Mouse (Mus musculus) stomach, embryonic 14.5 days (tissue): ENCODE data around the gene Ccnk. TPM values are rescaled to one million over a fixed set of nuclear protein-coding genes. Genes with fewer than 3 reads are reported as not detected.
A peak's percentile ranks its signal among the peaks of the same experiment; 100 is the strongest.

ENCODE experiments used
- ATAC-seq: fragments of 200-750 bp; cut with Nextera tagmentation; 2 replicates; pipeline ENCODE4 v1.8.0; 2017; ENCODE audit warnings: low read depth, moderate TSS enrichment; ENCODE audit not compliant: insufficient number of reproducible peaks, insufficient read depth, low FRiP score
- H3K27ac ChIP-seq: fragments of 300-500 bp; sonication (generic); 2 replicates; pipeline ENCODE4 v1.5.1; 2014; ENCODE audit warnings: mild to moderate bottlenecking, low read length, moderate library complexity, mixed read lengths
- H3K27me3 ChIP-seq: fragments of 300-500 bp; sonication (generic); 2 replicates; pipeline ENCODE4 v1.6.1; 2014; ENCODE audit warnings: low read length, control low read depth, mixed read lengths; ENCODE audit not compliant: control insufficient read depth, insufficient read depth
- H3K36me3 ChIP-seq: fragments of 300-500 bp; sonication (generic); 2 replicates; pipeline ENCODE4 v1.6.1; 2014; ENCODE audit warnings: mild to moderate bottlenecking, control low read depth, low read length, moderate library complexity, mixed read lengths; ENCODE audit not compliant: control insufficient read depth, insufficient read depth
- H3K4me1 ChIP-seq: fragments of 300-500 bp; sonication (generic); 2 replicates; pipeline ENCODE4 v1.6.1; 2014; ENCODE audit warnings: low read length, control low read depth, mixed read lengths; ENCODE audit not compliant: control insufficient read depth, insufficient read depth
- H3K4me2 ChIP-seq: fragments of 300-500 bp; sonication (generic); replicated peaks from 2 replicates; pipeline ENCODE4 v1.6.1; 2014; ENCODE audit warnings: low read depth, low read length, control low read depth
- H3K4me3 ChIP-seq: fragments of 300-500 bp; sonication (generic); 2 replicates; pipeline ENCODE4 v1.5.1; 2014; ENCODE audit warnings: low read depth, low read length, control low read depth
- H3K9ac ChIP-seq: fragments of 300-500 bp; sonication (generic); replicated peaks from 2 replicates; pipeline ENCODE4 v1.6.1; 2014; ENCODE audit warnings: low read depth, mild to moderate bottlenecking, control low read depth, low read length, moderate library complexity, mixed read lengths
- H3K9me3 ChIP-seq: fragments of 300-500 bp; sonication (generic); 2 replicates; pipeline ENCODE4 v1.6.1; 2016; ENCODE audit warnings: low read depth, low read length, control low read depth; ENCODE audit not compliant: control insufficient read depth
- WGBS: fragments of 180-500 bp; shearing (Covaris S2); extraction: QIAGEN DNeasy Blood & Tissue Kit; methylation state at CpG from one replicate; pipeline ENCODE4 v1.1.7; 2014; 5-methylcytosine and 5-hydroxymethylcytosine counted together
- polyA plus RNA-seq: library from polyadenylated mRNA; unstranded; fragments of >200 nt; fragmentation: Nextera tagmentation; extraction: Ambion mirVana; gene quantifications from 2 replicates; pipeline ENCODE4 v1.2.1, GENCODE M21; 2014

Gene Ccnk
- polyA plus RNA-seq, 1 experiment from 2014 or later, result 8.0 TPM

GRCm38 (mm10) chr12:108239441-108239840 is 60.1 kb downstream of the Ccnk start:
- Histone ChIP-seq H3K27me3 (no peaks in the 10 kb centered on the region), H3K4me1 (peaks cover 38% of the 10 kb centered on the region), H3K36me3 (no peaks in the 10 kb centered on the region), H3K4me3 (no peak overlapping the region), H3K4me2 (no peak overlapping the region), H3K27ac (no peak overlapping the region), H3K9ac (no peak overlapping the region), H3K9me3 (no peaks in the 10 kb centered on the region)
- 59% methylated on average over 5 of the region's 5 CpGs for WGBS
- ATAC-seq, result no peak

- Histone ChIP-seq H3K4me1 (peaks cover 45% of the 10 kb centered on the region), H3K27ac (peak overlapping the region; percentile 39; the same call in 1 of the 2 replicates), H3K4me2 (no peak overlapping the region)
These were observed 61.1 kb downstream of the Ccnk start for GRCm38 (mm10) chr12:108240401-108240890.

GRCm38 (mm10) chr12:108240953-108241588 is 61.7 kb downstream of the Ccnk start:
- H3K4me2 ChIP-seq, result no peak overlapping the region
- peak overlapping the region; percentile 39; the same call in 1 of the 2 replicates for H3K27ac ChIP-seq
- no peaks in the 10 kb centered on the region for H3K27me3 ChIP-seq
- H3K36me3 ChIP-seq, result no peaks in the 10 kb centered on the region
- H3K9ac ChIP-seq, result no peak overlapping the region
- peaks cover 51% of the 10 kb centered on the region for H3K4me1 ChIP-seq
- ATAC-seq, result peak; percentile 25; the same call in 1 of the 2 replicates
- no peak overlapping the region for H3K4me3 ChIP-seq
- H3K9me3 ChIP-seq, result no peaks in the 10 kb centered on the region
- WGBS, result 28% methylated on average over 21 of the region's 21 CpGs

More at GRCm38 (mm10) chr12:108240401-108240890, 61.1 kb downstream of the Ccnk start:
- no peak for ATAC-seq
- H3K9me3 ChIP-seq, result no peaks in the 10 kb centered on the region
- no peak overlapping the region for H3K9ac ChIP-seq
- WGBS, result 61% methylated on average over 13 of the region's 13 CpGs
- no peak overlapping the region for H3K4me3 ChIP-seq
- H3K27me3 ChIP-seq, result no peaks in the 10 kb centered on the region
- H3K36me3 ChIP-seq, result no peaks in the 10 kb centered on the region

- Histone ChIP-seq H3K9me3 (no peaks in the 10 kb centered on the region), H3K36me3 (no peaks in the 10 kb centered on the region), H3K9ac (no peak overlapping the region), H3K4me2 (no peak overlapping the region), H3K27me3 (no peaks in the 10 kb centered on the region), H3K27ac (peak overlapping the region; percentile 39; the same call in 1 of the 2 replicates), H3K4me3 (no peak overlapping the region), H3K4me1 (peaks cover 54% of the 10 kb centered on the region)
- WGBS, result 48% methylated on average over 6 of the region's 6 CpGs
- ATAC-seq, result no peak
These were observed 62.2 kb downstream of the Ccnk start for GRCm38 (mm10) chr12:108241626-108242025.

- WGBS, result 89% methylated on average over 20 of the region's 20 CpGs
- H3K4me3 ChIP-seq, result no peak overlapping the region
- no peak for ATAC-seq
- H3K4me2 ChIP-seq, result no peak overlapping the region
- no peaks in the 10 kb centered on the region for H3K36me3 ChIP-seq
- H3K9me3 ChIP-seq, result no peaks in the 10 kb centered on the region
- no peaks in the 10 kb centered on the region for H3K27me3 ChIP-seq
- H3K9ac ChIP-seq, result no peak overlapping the region
- peaks cover 59% of the 10 kb centered on the region for H3K4me1 ChIP-seq
- no peak overlapping the region; the same call in 1 of the 2 replicates for H3K27ac ChIP-seq
These were observed 62.9 kb downstream of the Ccnk start for GRCm38 (mm10) chr12:108242243-108242745.

- no peaks in the 10 kb centered on the region for H3K36me3 ChIP-seq
- no peaks in the 10 kb centered on the region for H3K9me3 ChIP-seq
- H3K27me3 ChIP-seq, result no peaks in the 10 kb centered on the region
- 0 out of 2 replicates have a peak overlapping the region, but pooled peaks have one; percentile 21 for H3K9ac ChIP-seq
- H3K4me2 ChIP-seq, result 0 out of 2 replicates have a peak overlapping the region, but pooled peaks have one; percentile 16
- peak; percentile 57 for ATAC-seq
- H3K4me1 ChIP-seq, result peaks cover 56% of the 10 kb centered on the region
- peak overlapping the region; percentile 80 for H3K27ac ChIP-seq
- WGBS, result 4% methylated on average over 8 of the region's 8 CpGs
- H3K4me3 ChIP-seq, result no peak overlapping the region
These were observed 65.4 kb downstream of the Ccnk start for GRCm38 (mm10) chr12:108244778-108245177.

GRCm38 (mm10) chr12:108245579-108245978 is 66.2 kb downstream of the Ccnk start:
- H3K4me3 ChIP-seq, result no peak overlapping the region
- 0 out of 2 replicates have a peak overlapping the region, but pooled peaks have one; percentile 6 for H3K27ac ChIP-seq
- no peaks in the 10 kb centered on the region for H3K27me3 ChIP-seq
- no peaks in the 10 kb centered on the region for H3K9me3 ChIP-seq
- WGBS, result 42% methylated on average over 9 of the region's 9 CpGs
- no peak for ATAC-seq
- H3K36me3 ChIP-seq, result no peaks in the 10 kb centered on the region
- H3K9ac ChIP-seq, result no peak overlapping the region
- H3K4me2 ChIP-seq, result no peak overlapping the region
- peaks cover 55% of the 10 kb centered on the region for H3K4me1 ChIP-seq

GRCm38 (mm10) chr12:108246759-108247500 is 67.6 kb downstream of the Ccnk start:
- Histone ChIP-seq H3K9ac (no peak overlapping the region), H3K36me3 (no peaks in the 10 kb centered on the region), H3K4me1 (peaks cover 51% of the 10 kb centered on the region), H3K27ac (no peak overlapping the region; the same call in 1 of the 2 replicates), H3K27me3 (no peaks in the 10 kb centered on the region), H3K4me3 (no peak overlapping the region), H3K4me2 (no peak overlapping the region), H3K9me3 (no peaks in the 10 kb centered on the region)
- no peak for ATAC-seq
- WGBS, result 78% methylated on average over 10 of the region's 10 CpGs
